Mouse (Mus musculus) gastrocnemius, adult 8-10 months (tissue): ENCODE data around the gene Tex261. TPM values are rescaled to one million over a fixed set of nuclear protein-coding genes. Genes with fewer than 3 reads are reported as not detected.
"Not testable (repeated sequence)": the region's sequence is repeated elsewhere in the genome, so short reads cannot be mapped to it uniquely, and the experiment has no call there.

Experiments
- DNase-seq, 2 experiments: peaks; one replicate each; pipeline ENCODE4 v3.0.0; 2022; ENCODE audit warnings: low spot score in 2 of 2
- total RNA-seq, 4 experiments: library from RNA; stranded (reverse); gene quantifications; 2 replicates each; pipeline ENCODE4 v1.2.4; 2022

Tex261 gene
- 10 to 100 TPM; 46.9 to 56.0 (median 53.8) TPM for total RNA-seq

DNA sequence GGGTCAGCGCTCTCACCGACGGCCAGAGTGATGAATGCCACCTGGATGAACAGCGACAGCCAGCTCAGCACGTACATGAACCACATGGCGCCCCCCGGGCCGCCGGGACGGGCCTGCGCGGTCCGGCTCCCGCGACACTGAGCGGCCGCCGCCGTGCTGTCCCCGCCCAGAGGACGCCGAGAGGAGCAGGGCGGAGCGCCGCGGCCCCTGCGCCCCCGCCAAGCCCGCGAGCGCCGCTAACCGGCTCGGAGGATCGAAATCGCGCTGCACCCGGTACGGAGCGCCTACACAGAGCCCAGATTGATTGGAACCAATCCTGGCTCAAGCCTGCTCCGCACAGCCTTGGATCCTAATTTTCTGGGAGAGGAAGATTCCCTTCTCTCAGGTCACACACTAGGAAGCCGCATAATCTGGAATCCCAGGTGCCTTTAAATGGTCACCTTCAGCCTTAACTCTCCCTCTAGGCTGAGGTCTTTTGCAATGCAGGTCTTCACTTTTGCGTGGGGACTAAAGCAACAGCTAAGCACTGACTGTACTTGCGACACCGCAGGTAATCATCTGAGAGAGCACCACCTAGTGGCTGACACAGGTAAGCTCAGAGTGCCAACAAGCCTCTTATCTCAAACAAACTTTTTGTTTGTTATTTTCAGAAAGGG is at the start of gene Tex261:
Gene Tex261, minus strand, starts transcription at position 176 of the 656 bp plus-strand sequence.
- DNase-seq = peak; percentile 80 to 82

DNA sequence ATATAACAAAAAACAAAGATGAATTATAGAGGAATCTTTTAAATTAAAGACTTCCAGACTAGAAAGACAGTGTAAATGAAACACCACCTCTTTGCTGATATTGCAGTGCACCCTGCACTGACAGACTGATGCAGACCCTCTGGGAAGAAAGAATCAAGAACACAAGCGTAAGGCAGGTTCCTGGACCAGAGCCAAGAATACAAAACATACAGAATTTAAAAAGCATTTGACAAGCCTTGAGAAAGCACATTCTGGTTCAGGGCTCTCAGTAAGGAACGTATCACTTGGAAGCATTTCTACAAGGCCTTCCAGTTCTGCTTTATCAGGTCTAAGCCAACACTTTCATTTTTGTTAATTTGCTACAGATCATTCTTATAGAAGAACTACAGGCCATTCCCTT is 46.2 kb upstream of the Tex261 start:
- no peak for DNase-seq

DNA sequence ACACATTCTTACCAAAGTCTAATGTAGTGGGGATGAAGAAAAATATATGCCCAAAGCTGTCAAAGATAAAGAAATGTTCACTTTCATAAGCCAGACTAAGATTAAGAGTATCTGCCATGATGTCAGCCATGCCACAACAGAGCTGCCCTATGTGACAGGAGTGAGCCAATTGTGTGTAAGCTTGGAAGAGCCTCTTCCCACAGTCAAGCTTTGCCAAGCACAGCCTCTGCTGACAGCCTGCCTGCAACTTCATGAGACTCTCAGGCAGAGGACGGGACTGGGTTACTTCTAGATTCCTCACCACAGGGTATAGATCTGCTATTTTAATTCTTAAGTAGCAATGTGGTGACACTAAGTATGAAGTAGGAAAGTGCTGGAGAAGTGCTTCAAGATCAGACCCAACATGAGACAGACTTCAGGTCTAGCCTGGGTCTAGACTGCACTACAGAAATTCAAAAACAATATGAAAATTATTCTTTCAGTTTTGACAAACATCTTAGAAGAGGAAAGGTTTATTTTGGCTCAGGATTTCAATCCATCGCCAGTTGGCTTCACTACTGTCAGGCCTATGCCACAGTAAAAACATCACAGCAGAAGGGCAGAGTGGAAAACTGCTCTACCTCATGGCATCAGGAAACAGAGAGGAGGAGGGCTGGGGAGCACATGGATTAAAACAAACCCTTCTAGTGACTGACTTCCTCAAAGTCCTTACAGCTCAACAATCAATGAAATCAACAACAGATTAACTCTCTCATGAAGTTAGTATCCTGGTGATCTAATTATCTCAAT is 45.3 kb upstream of the Tex261 start:
- DNase-seq = no peak

DNA sequence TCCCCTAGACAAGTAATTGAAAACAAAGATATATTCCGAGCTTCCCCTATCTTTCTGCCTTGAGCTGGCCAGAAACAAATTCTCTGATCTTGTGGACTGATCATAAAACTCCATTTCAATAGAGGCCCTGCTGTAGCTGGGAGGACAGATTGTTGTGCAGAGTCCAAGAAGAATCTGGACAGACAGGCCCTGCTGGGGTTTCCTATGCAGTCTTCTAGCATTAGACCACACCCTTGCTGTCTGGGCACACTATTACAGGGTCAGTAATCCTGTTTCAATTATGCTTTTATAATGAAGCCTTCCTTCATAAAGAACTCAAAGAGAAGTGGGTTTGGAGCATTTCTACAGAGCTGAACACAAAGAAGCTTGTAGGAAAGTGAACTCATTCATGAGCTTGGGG is 43.4 kb upstream of the Tex261 start:
- no peak for DNase-seq

DNA sequence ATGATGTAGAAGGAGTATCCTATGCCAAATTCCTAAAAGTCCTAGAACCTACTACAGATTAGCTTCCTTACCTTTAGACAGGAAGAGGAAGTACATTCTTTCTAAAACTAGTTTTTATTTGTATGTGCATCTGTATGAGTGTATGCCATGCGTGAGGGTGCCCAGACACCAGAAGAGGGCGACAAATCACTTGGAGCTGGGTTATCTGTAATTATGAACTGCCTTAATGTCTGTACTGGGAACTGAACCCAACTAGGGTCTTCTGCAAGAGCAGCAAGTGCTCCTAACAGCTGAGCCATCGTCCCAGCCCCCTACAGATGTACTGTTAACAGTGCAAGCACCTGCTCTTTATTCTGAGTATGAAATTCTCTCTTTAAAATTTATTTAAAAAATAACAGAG is 40.2 kb upstream of the Tex261 start:
- DNase-seq = no peak

DNA sequence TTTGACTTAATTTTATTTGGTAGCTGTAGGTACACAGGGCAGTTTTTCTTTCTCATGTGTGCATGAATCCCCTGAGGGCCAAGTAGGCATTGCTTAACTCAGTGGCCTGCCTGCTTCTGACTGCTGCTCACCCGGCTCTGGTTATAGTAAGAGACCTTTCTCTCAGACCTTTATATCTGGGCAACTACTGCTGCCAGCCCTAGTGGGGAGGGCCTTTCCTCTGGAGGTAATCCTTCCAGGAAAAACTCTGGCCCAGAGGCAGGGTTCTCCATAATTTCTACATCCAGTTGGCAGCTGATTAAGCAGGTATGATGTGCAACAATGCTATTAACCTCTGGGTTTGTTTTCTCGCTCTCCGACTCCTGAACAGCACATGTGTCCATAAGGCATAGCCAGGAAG is 27.2 kb upstream of the Tex261 start:
- DNase-seq = no peak

DNA sequence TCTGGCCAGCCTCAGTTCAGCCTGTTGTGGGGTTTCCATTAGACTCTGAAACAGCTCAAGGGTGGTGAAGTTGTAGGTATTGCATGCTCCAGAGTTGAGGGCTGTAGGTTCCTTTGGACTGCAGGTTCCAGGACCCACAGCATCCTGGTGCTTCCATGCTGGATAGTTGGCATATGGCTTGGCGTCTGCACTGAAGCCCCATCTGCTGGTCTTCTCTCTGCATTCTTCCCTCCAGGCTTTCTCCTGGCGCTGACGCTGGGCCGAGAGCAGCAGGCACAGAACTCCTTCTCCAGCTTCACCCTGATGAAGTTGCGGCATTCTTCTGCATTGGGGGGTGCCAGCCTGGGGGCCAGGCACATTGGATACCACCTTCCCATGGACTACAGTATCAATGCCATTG is 26.4 kb upstream of the Tex261 start:
- DNase-seq = no peak

DNA sequence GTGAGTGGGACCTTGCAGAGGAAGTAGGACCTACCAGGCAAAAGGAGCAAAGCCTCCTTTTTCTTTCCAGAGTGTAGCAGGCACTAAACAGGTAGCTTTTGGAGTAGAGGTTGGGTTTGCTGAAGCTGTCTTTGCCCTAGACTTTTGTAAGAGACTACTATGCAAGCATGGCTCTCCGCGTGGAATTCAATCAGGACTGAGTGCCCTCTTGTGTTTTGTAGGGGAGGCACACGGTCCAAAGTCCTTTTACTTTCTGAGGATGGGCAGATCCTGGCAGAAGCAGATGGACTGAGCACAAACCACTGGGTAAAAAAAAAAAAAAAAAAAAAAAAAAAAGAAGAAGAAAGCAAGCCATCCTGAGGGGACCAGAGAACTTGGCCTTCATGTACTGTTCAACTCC is 21.1 kb upstream of the Tex261 start:
- no peak for DNase-seq

DNA sequence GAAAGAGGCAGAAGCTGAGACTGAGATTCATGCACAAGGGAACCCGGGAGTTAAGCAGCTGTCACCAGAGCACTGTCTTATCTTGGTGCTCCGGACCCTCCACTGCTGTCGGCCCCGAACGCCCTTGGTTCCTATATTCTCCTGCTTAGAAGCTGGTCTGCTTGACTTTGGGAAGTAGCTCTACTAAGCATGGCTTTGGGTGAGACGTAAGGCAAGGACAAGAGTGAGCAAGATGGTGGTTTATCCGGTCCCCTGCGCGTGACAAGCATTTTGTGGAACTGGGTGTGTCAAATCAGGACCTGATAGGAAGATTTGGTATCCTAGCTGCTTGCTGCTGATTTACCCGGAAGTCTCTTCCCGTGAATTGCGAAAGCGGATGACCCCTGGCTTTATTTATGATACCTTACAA is 19.9 kb upstream of the Tex261 start:
- no peak for DNase-seq

DNA sequence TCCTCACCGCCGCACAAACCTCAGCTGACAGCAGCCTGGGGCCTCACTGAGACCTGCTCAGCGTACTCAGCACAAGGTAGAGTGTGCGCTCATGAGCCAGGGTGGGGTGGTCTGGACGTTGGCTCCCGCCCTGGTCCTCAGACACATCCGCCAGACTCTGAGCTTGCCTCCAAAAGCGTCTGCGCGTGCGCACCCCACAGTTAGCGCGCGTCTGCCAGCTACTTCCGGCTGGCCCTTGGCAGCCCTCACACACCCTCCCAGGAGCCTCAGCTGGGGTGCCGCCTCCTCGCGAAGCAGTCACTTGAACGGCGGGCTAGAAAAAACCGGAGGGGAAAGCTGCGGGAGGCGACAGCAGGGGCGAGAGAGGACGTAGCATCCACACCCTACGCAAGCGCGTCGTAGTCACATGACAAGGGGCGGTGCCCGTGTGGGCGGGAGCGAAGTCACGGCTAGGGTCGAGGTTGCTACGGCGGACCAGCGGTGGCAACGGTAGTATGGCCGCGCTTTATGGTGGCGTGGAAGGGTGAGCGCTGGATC is 19.2 kb upstream of the Tex261 start, which contains the start of gene Nagk:
Gene Nagk, plus strand, starts transcription at position 223 of the 537 bp plus-strand sequence.
- peak; percentile 87 to 89 for DNase-seq

DNA sequence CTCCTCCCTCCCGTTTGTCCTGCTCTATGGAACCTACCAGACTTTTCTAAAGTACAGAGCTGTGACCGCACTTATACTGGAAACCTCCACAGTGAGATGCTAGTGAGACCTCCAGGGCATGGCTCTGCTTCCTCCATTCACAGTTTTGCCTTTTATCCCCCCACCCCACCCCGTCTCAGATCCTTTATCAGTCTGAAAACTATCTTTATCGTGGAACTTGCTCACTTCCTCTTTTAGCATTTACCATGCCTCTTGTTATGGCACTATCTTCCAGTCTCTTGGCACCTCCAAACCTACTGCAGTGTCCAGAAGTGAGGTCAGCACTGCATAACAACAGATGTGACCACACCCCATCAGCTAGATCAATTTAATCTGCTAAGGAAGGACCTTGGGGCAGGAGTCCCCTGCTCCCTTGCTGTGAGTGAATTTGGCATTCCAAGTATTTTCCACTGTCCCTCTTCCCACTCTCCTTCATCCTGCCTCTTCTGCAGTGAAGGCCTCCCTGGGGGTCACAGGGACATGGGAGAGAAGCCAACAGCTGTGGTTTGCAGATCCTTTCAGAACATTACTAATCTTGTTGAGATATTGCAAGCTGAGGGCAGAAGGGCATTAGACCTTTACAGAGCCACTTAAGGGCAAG is 15.8 kb upstream of the Tex261 start:
- DNase-seq = no peak

DNA sequence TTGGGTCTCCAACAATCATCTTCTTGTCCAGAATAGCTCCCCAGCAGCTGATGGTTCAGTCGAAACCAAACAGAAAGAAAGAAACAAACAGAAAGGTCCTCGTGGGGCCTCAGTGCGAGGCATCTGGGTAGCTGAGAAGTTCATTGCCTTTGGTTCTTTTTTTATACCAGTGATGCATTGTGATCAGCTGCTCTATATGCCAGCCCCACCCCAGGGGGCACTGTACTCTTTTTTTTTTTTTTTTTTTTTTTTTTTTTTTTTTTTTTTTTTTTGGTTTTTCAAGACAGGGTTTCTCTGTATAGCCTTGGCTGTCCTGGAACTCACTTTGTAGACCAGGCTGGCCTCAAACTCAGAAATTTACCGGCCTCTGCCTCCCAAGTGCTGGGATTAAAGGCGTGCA is 14.9 kb upstream of the Tex261 start:
- not testable (repeated sequence) for DNase-seq

DNA sequence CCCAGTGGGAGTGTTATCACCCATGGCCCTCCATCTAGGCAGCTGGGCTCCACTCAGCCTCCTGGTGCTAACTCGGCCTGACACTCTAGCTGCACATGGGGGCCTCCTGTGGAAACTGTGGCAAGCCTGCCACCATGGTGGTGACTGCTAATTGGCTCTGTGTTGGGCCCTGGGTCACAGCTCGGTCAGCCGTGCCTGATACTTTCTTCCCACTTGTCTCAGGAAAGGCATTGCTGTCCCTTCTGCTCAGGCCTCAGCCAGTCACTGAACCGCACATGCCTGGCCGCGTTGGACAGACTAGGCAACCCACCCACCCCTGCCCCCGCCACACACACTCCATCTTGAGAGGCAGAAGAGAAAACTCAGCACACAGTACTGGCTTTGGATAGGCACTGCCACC is 12.9 kb upstream of the Tex261 start:
- no peak for DNase-seq

DNA sequence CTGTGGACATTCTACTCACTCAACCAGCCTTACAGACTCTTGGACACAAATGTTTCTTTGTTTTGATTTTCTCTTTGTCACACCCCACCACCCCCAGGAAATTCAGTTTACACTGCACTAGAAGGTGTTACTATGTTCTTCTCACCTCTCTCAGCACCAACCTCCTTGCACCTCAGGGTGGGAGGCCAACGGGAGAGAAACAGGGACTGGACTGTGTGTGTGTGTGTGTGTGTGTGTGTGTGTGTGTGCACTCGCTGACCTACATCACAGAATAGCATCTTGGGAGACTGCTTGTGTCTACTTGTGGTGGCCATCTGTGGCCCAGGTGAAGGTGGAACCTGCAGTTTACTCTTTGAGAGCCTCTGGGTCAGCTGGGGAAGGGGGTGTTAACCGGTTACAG is 10.8 kb upstream of the Tex261 start:
- no peak for DNase-seq

DNA sequence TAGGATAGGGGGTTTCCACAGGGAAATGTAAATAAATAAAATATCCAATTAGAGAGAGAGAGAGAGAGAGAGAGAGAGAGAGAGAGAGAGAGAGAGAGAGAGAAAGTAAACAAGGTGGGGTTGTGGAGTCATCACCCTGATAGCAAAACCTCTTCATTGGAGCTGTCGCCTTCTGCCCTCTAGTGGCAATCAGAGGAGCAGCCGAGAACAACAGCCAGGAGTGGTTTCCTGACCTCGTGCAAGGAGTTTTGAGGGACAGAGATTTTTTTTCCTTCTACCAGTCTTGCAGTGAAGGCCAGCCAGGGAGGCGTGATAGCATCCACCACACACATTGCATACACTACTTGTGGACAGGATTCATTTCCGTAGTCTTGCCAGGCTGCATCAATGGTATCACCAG is 3.4 kb upstream of the Tex261 start:
- DNase-seq = no peak

DNA sequence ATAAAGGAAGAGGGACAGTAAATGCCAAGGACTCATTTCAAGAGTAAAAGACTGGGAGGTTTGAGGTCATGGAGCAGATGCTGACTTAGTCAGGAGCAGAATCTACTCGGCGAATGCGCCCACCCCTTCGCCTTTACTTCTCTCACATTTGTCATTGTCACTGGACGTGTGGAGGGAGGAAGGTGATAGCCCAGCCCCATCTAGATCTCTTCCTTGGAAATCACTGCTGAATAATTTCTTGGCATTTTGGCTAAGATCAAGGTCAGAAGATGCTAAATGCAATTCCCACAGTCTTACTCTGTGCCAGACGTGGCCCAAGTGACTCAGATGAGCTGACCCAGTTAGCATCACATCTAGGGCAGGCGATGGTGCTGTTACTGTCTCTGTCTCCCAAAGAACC is 2.7 kb upstream of the Tex261 start:
- no peak for DNase-seq

DNA sequence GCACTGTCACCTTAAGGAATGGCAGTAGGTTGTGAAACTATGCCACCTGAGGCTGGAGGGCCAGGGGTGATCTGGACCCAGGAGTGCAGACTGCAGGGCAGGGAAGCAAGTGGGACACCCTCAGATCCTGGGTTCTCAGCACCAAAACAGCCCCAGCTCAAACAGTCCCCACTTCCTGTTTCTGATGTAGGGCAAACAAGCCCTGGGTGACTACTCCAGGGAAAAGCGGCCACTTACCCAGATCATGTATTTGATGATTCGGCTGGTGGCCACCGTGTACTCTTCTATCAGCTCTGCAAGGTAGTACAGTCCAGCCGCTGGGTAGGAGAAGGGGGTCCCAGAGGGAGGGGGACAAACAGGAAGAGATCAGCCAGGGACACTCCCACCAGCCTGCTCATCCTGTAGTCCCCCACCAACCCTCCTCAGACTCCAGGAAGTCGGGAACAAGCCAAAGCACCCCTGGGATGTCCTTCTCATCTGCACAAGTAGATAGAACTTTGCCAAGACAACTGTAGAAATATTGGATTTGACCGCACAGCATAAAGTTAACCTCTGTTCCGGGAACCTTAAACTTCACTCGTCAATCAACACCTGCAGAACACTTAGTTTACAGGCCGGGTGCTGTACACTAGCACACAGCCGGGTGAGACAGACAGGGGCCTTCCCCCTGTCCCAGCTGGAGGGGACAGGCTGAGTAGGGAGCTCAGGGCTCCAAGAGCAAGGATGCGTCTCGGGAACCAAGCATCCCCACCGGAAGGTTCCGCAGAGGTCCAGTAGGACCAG is 641 bp downstream of the Tex261 start:
- DNase-seq = no peak

DNA sequence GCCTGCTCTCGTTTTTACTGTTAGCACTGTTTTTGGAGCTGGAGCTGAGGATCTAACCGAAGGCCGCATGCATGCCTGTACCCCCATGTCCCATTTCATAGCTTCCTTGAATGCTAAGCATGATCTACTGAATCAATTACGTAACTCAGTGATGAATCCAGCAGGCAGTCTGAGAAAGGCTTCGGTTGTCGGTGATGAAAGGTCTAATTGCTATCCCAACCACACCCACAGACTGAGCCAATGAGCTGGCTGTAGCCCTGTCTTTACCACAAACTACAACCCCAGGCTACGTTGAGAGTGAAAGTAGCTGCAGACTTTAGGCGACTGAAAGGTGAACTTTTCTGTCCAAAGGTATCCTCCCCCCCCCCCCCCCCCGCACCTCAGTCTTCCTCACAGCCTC is 1.5 kb downstream of the Tex261 start:
- no peak for DNase-seq

DNA sequence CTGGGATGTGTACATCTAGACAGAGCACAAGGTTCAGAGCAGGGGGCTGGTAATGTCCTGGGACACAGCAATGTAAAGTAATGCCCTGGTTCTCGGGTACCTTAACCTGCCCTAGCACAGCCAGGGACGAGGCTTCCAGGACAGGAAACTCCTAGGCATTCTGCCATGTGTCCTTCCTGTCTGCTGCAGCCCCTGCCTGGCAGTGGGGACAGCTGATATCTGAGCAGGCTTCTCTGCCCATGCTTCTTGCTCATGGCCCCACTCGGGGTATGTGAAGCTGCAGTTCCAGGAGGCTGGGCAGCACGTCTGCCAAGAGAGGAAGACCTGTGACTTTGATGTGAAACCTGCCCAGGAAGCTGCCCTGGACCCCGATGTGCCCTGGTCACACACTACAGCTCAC is 7.1 kb downstream of the Tex261 start:
- DNase-seq = no peak

DNA sequence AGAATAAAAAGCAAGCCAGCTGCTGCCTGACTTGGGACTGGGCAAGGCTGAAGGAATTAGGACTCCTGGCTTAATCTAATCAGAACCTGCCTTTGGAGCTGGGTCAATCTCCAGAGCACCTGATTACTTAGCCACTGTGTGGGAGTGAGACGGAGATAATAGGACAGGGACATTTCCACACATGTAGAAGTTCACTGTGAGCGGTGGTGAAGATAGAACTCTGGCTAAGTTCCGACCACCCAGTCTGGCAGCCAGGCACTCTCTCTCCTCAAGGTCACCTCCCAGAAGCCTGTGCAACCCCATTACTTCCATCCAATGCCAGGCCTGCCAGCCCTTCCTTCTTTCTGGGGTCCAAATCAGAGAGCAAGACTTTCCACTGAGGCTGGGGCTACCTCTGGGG is 8.6 kb downstream of the Tex261 start:
- DNase-seq = no peak

DNA sequence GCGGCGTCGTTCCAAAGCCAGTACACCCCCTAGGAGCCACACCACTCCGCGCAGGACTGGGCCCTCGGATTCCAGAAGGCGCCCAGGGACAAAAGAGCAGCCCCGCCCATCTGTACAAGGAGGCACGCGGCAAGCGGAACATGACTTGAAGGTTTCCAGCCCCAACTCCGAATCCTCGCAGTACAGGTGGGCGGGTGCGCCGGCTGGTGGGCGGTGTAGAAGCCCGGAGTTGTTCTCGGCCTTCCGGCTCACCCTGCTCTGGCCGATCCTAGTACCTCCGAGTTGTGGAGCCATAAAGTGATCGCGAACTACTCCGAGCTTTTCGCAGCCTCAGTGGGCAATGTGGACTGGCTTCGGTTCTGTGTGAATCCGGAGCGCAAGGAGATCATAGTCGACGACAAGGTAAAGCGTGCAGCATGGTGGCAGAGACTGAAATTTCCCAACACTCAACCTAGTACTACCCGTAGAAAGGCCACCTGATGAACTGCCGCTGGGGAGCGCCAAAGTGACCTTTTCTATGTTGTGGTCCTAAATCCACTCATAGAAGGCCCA is 12.7 kb downstream of the Tex261 start:
- DNase-seq = no peak
